Mouse (Mus musculus): ENCODE results near the gene Elk4.

- no peak for TF ChIP-seq CTCF (IDR thresholded peaks at IDR 0.05; ENCODE audit: low read depth, low read length)
- TF ChIP-seq POLR2A (IDR thresholded peaks at IDR 0.05; ENCODE audit: borderline replicate concordance, low read depth, low read length), result no peak
These were observed 30.3 kb downstream of the Elk4 start for GRCm38 (mm10) chr1:132037746-132038145.

All from bone marrow macrophage, adult 2 months (primary cell).